Mouse (Mus musculus) limb, embryonic 14.5 days (tissue): ENCODE results near the gene Olfr283. TPM values are rescaled to one million over a fixed set of nuclear protein-coding genes. Genes with fewer than 3 reads are reported as not detected.
"Not testable (repeated sequence)": the region's sequence is repeated elsewhere in the genome, so short reads cannot be mapped to it uniquely, and the experiment has no call there.

Source experiments
- ATAC-seq: fragments of 200-750 bp; cut with Nextera tagmentation; 2 replicates; pipeline ENCODE4 v1.8.0; 2017; ENCODE audit warnings: low read depth, moderate number of reproducible peaks, moderate TSS enrichment; ENCODE audit not compliant: low FRiP score
- DNase-seq: peaks from one replicate; pipeline ENCODE4 v3.0.0-alpha.2; 2015; ENCODE audit warnings: low spot score
- H3K27ac ChIP-seq: fragments of 300-500 bp; sonication (generic); replicated peaks from 2 replicates; pipeline ENCODE4 v1.5.1; 2014; ENCODE audit warnings: low read depth, mild to moderate bottlenecking, low read length, moderate library complexity, mixed read lengths
- H3K27me3 ChIP-seq: fragments of 300-500 bp; sonication (generic); 2 replicates; pipeline ENCODE4 v1.6.1; 2014; ENCODE audit warnings: low read length, mixed read lengths; ENCODE audit not compliant: control insufficient read depth, insufficient read depth
- H3K36me3 ChIP-seq: fragments of 300-500 bp; sonication (generic); 2 replicates; pipeline ENCODE4 v1.6.1; 2014; ENCODE audit warnings: mild to moderate bottlenecking, low read length, moderate library complexity, mixed read lengths; ENCODE audit not compliant: control insufficient read depth, insufficient read depth
- H3K4me1 ChIP-seq: fragments of 300-500 bp; sonication (generic); 2 replicates; pipeline ENCODE4 v1.6.1; 2014; ENCODE audit warnings: antibody characterized with exemption, low read length, mixed read lengths; ENCODE audit not compliant: control insufficient read depth, insufficient read depth
- H3K4me2 ChIP-seq: fragments of 300-500 bp; sonication (generic); replicated peaks from 2 replicates; pipeline ENCODE4 v1.6.1; 2014; ENCODE audit warnings: low read depth, mild to moderate bottlenecking, low read length, moderate library complexity; ENCODE audit not compliant: severe bottlenecking
- H3K4me3 ChIP-seq: fragments of 300-500 bp; sonication (generic); replicated peaks from 2 replicates; pipeline ENCODE4 v1.5.1; 2014; ENCODE audit warnings: low read length
- H3K9ac ChIP-seq: fragments of 300-500 bp; sonication (generic); 2 replicates; pipeline ENCODE4 v1.6.1; 2014; ENCODE audit warnings: mild to moderate bottlenecking, low read depth, low read length, moderate library complexity; ENCODE audit not compliant: severe bottlenecking
- H3K9me3 ChIP-seq: fragments of 300-500 bp; sonication (generic); 2 replicates; pipeline ENCODE4 v1.6.1; 2016; ENCODE audit warnings: low read length; ENCODE audit not compliant: control insufficient read depth
- POLR2A ChIP-seq: fragments of 200-500 bp; IDR thresholded peaks from 2 replicates; pipeline ENCODE4 v1.8.0; 2012; ENCODE audit warnings: inconsistent platforms, mild to moderate bottlenecking, moderate library complexity, borderline replicate concordance; ENCODE audit not compliant: insufficient read depth, insufficient read length; ENCODE audit errors: extremely low read depth
- WGBS: fragments of 180-500 bp; shearing (Covaris S2); extraction: QIAGEN DNeasy Blood & Tissue Kit; methylation state at CpG from one replicate; pipeline ENCODE4 v1.1.7; 2014; 5-methylcytosine and 5-hydroxymethylcytosine counted together
- polyA plus RNA-seq, 2 experiments: library from polyadenylated mRNA; depleted of rRNA in 1 of 2; stranded (reverse) in 1 of 2; unstranded in 1 of 2; fragments of >200 nt; fragmentation: Nextera tagmentation in 1 of 2; extraction: Ambion mirVana in 1 of 2; gene quantifications; 2 replicates each; pipeline versions ENCODE4 v1.2.1 to v1.2.3; 2012 to 2014

Gene Olfr283
- 0.10 TPM in 1 of 2 replicates, not detected in the other for polyA plus RNA-seq (2012; rRNA removed)
- polyA plus RNA-seq (2014; fragmentation: Nextera tagmentation; extraction: Ambion mirVana): not detected in 2 replicates

- TF ChIP-seq POLR2A: no peak
- Histone ChIP-seq H3K4me1 (no peaks in the 10 kb centered on the region), H3K9ac (no peak within 1 kb of the TSS), H3K27me3 (no peaks in the 10 kb centered on the region), H3K27ac (no peak within 1 kb of the TSS), H3K9me3 (no peaks in the 10 kb centered on the region), H3K36me3 (no peaks in the 10 kb centered on the region), H3K4me2 (no peak within 1 kb of the TSS), H3K4me3 (no peak within 1 kb of the TSS)
- DNase-seq (no peak), ATAC-seq (no peak)
- WGBS: 81% methylated on average over 6 of the region's 6 CpGs
Measured at GRCm38 (mm10) chr15:98380846-98381245, at the start of gene Olfr283. TSS of gene Olfr283 (minus strand) at chr15:98380946.

- Histone ChIP-seq H3K4me3 (no peak overlapping the region), H3K27ac (no peak overlapping the region), H3K4me1 (no peaks in the 10 kb centered on the region), H3K9ac (no peak overlapping the region), H3K36me3 (no peaks in the 10 kb centered on the region), H3K27me3 (no peaks in the 10 kb centered on the region), H3K9me3 (no peaks in the 10 kb centered on the region), H3K4me2 (no peak overlapping the region)
- DNase-seq (no peak), ATAC-seq (no peak)
- TF ChIP-seq POLR2A: no peak
- WGBS: 52% methylated on average over 7 of the region's 7 CpGs
Measured at GRCm38 (mm10) chr15:98425188-98425587, 44.4 kb upstream of the Olfr283 start.

GRCm38 (mm10) chr15:98424753-98425152 lies 44.0 kb upstream of the Olfr283 start:
- Histone ChIP-seq H3K36me3 (no peaks in the 10 kb centered on the region), H3K27me3 (no peaks in the 10 kb centered on the region), H3K4me1 (no peaks in the 10 kb centered on the region), H3K9ac (no peak overlapping the region), H3K4me2 (no peak overlapping the region), H3K27ac (no peak overlapping the region), H3K9me3 (no peaks in the 10 kb centered on the region), H3K4me3 (no peak overlapping the region)
- DNase-seq: no peak
- WGBS: 37% methylated on average over 6 of the region's 6 CpGs
- TF ChIP-seq POLR2A: no peak
- ATAC-seq: no peak

GRCm38 (mm10) chr15:98424326-98424725 lies 43.6 kb upstream of the Olfr283 start:
- no peak for ATAC-seq
- no peak overlapping the region for H3K4me3 ChIP-seq
- H3K4me1 ChIP-seq: no peaks in the 10 kb centered on the region
- H3K27me3 ChIP-seq: no peaks in the 10 kb centered on the region
- WGBS: 49% methylated on average over 14 of the region's 14 CpGs
- H3K36me3 ChIP-seq: no peaks in the 10 kb centered on the region
- H3K9me3 ChIP-seq: no peaks in the 10 kb centered on the region
- DNase-seq: no peak
- no peak for TF ChIP-seq POLR2A
- no peak overlapping the region for H3K9ac ChIP-seq
- no peak overlapping the region for H3K4me2 ChIP-seq
- no peak overlapping the region for H3K27ac ChIP-seq

GRCm38 (mm10) chr15:98420897-98421296 lies 40.2 kb upstream of the Olfr283 start:
- no peak for ATAC-seq
- Histone ChIP-seq H3K27me3 (no peaks in the 10 kb centered on the region), H3K4me2 (no peak overlapping the region), H3K4me1 (no peaks in the 10 kb centered on the region), H3K27ac (no peak overlapping the region), H3K9ac (no peak overlapping the region), H3K9me3 (no peaks in the 10 kb centered on the region), H3K36me3 (no peaks in the 10 kb centered on the region), H3K4me3 (no peak overlapping the region)
- WGBS: 49% methylated on average over 4 of the region's 4 CpGs
- no peak for DNase-seq
- no peak for TF ChIP-seq POLR2A

GRCm38 (mm10) chr15:98418096-98418495 lies 37.4 kb upstream of the Olfr283 start:
- H3K27ac ChIP-seq: no peak overlapping the region

GRCm38 (mm10) chr15:98417285-98417684 lies 36.5 kb upstream of the Olfr283 start:
- H3K9me3 ChIP-seq, H3K4me2 ChIP-seq, H3K4me3 ChIP-seq, H3K36me3 ChIP-seq, H3K4me1 ChIP-seq, DNase-seq, H3K27me3 ChIP-seq, H3K9ac ChIP-seq, ATAC-seq, H3K27ac ChIP-seq: not testable (repeated sequence)
- 0% methylated on average over 1 of the region's 3 CpGs for WGBS

More at GRCm38 (mm10) chr15:98418096-98418495, 37.4 kb upstream of the Olfr283 start:
- Histone ChIP-seq H3K36me3 (no peaks in the 10 kb centered on the region), H3K27me3 (no peaks in the 10 kb centered on the region), H3K4me1 (no peaks in the 10 kb centered on the region), H3K9ac (no peak overlapping the region), H3K4me2 (no peak overlapping the region), H3K4me3 (no peak overlapping the region), H3K9me3 (no peaks in the 10 kb centered on the region)
- no peak for TF ChIP-seq POLR2A
- no peak for ATAC-seq
- DNase-seq: no peak
- 74% methylated on average over 7 of the region's 7 CpGs for WGBS

- H3K9me3 ChIP-seq, H3K4me3 ChIP-seq, H3K27me3 ChIP-seq, H3K4me1 ChIP-seq, H3K9ac ChIP-seq, H3K4me2 ChIP-seq, H3K36me3 ChIP-seq, DNase-seq, ATAC-seq, H3K27ac ChIP-seq: not testable (repeated sequence)
Measured at GRCm38 (mm10) chr15:98416802-98417201, 36.1 kb upstream of the Olfr283 start.
